Comparison of ENCODE assay signal across 32 mouse cellular contexts in genomic region chr1:130821149-130821471, GRCm38 (mm10). TPM values are rescaled to one million over a fixed set of nuclear protein-coding genes. Genes with fewer than 3 reads are reported as not detected.
A peak's percentile ranks its signal among the peaks of the same experiment; 100 is the strongest.
DNase-seq lines count a peak whose midpoint lies in the region; ATAC-seq and TF ChIP-seq lines count a peak whose summit lies in the region.
"Had no signal": no experiment of that assay in that cellular context is flagged by ENCODE, and none has a peak within 500 bp of the region (broad histone marks: within the 10 kb centered on the region; RNA-seq: fewer than 3 reads in every experiment).

No protein-coding gene starts in this region.

- H3K79me2 ChIP-seq in CH12.LX (replicated peaks; ENCODE audit: control insufficient read depth, extremely low read depth, insufficient read depth, poor library complexity, severe bottlenecking): no peaks in the 10 kb centered on the region

- dilution Hi-C loops in CH12.LX (cut with MboI; ENCODE audit: extremely low pct_ligation_motif_present, extremely low pct_unique_long_range_greater_than_20kb, low sequenced_read_pairs): no loop called here

- TF ChIP-seq EP300 in CH12.LX (IDR thresholded peaks at IDR 0.05; ENCODE audit: low read length): no peak
- no peak for TF ChIP-seq EP300 in liver, postnatal 0 days (IDR thresholded peaks at IDR 0.05; ENCODE audit: low read depth)

- no peaks in the 10 kb centered on the region for H3K9me3 ChIP-seq in CH12.LX (replicated peaks; ENCODE audit: low read length)
- no peaks in the 10 kb centered on the region for H3K9me3 ChIP-seq in intestine, postnatal 0 days (ENCODE audit: control insufficient read depth)
- H3K9me3 ChIP-seq in liver, postnatal 0 days (ENCODE audit: low read length): no peaks in the 10 kb centered on the region
- H3K9me3 ChIP-seq in hindbrain, embryonic 13.5 days: no peaks in the 10 kb centered on the region
- H3K9me3 ChIP-seq: embryonic facial prominence, embryonic 13.5 days; forebrain, embryonic 13.5 days; heart, embryonic 10.5 days; midbrain, embryonic 12.5 days had no signal

- no peaks in the 10 kb centered on the region for H3K36me3 ChIP-seq in CH12.LX (replicated peaks in 1 of 2; ENCODE audit: control insufficient read depth in 1 of 2, insufficient read depth in 1 of 2, low read length in 1 of 2)
- H3K36me3 ChIP-seq in intestine, postnatal 0 days (ENCODE audit: control insufficient read depth, insufficient read depth): no peaks in the 10 kb centered on the region
- H3K36me3 ChIP-seq in liver, postnatal 0 days (replicated peaks; ENCODE audit: insufficient read depth, low read length): no peaks in the 10 kb centered on the region
- H3K36me3 ChIP-seq in hindbrain, embryonic 13.5 days: no peaks in the 10 kb centered on the region
- H3K36me3 ChIP-seq: embryonic facial prominence, embryonic 13.5 days; heart, embryonic 10.5 days; midbrain, embryonic 12.5 days had no signal

- no peaks in the 10 kb centered on the region for H3K27me3 ChIP-seq in CH12.LX (replicated peaks)
- H3K27me3 ChIP-seq in intestine, postnatal 0 days (replicated peaks; ENCODE audit: control insufficient read depth, insufficient read depth, low read length): no peaks in the 10 kb centered on the region
- H3K27me3 ChIP-seq in liver, postnatal 0 days (ENCODE audit: insufficient read depth, low read length): no peaks in the 10 kb centered on the region
- no peaks in the 10 kb centered on the region for H3K27me3 ChIP-seq in hindbrain, embryonic 13.5 days
- H3K27me3 ChIP-seq: embryonic facial prominence, embryonic 13.5 days; forebrain, embryonic 13.5 days; midbrain, embryonic 12.5 days had no signal

- no peak for TF ChIP-seq CTCF in CH12.LX (conservative IDR thresholded peaks at IDR 0.05 in 1 of 2, IDR thresholded peaks at IDR 0.05 in 1 of 2; ENCODE audit: low read depth in 2 of 2, low read length in 2 of 2)
- TF ChIP-seq CTCF in intestine, postnatal 0 days (IDR thresholded peaks at IDR 0.05; ENCODE audit: low read depth): no peak
- no peak for TF ChIP-seq CTCF in liver, postnatal 0 days (IDR thresholded peaks at IDR 0.05; ENCODE audit: low read depth)

- in situ Hi-C loops in CH12.LX (cut with MboI; ENCODE audit: low pct_ligation_motif_present, low pct_unique_long_range_greater_than_20kb, low sequenced_read_pairs): no loop called here

- no peak for TF ChIP-seq POLR2A in CH12.LX (IDR thresholded peaks at IDR 0.05; ENCODE audit: low read depth, low read length)

- 0 out of 2 replicates have a peak overlapping the region, but pooled peaks have one; percentile 80 for H3K4me2 ChIP-seq in CH12.LX (ENCODE audit: insufficient read depth, low read depth, poor library complexity, severe bottlenecking)
- H3K4me2 ChIP-seq in intestine, postnatal 0 days (replicated peaks; ENCODE audit: low read depth): no peak overlapping the region
- H3K4me2 ChIP-seq in liver, postnatal 0 days (ENCODE audit: low read depth, low read length): no peak overlapping the region
- no peak overlapping the region for H3K4me2 ChIP-seq in hindbrain, embryonic 13.5 days
- H3K4me2 ChIP-seq: embryonic facial prominence, embryonic 13.5 days; forebrain, embryonic 13.5 days; midbrain, embryonic 12.5 days had no signal

- H3K9ac ChIP-seq in CH12.LX (ENCODE audit: insufficient read depth, low read depth): no peak overlapping the region
- no peak overlapping the region for H3K9ac ChIP-seq in intestine, postnatal 0 days (ENCODE audit: low read depth, low read length)
- no peak overlapping the region for H3K9ac ChIP-seq in liver, postnatal 0 days (replicated peaks)
- H3K9ac ChIP-seq in hindbrain, embryonic 13.5 days: no peak overlapping the region
- H3K9ac ChIP-seq: embryonic facial prominence, embryonic 13.5 days; forebrain, embryonic 13.5 days; midbrain, embryonic 12.5 days had no signal

- no peak for TF ChIP-seq RAD21 in CH12.LX (IDR thresholded peaks at IDR 0.05; ENCODE audit: low read depth, low read length)

- no peak overlapping the region for H3K4me3 ChIP-seq in CH12.LX (replicated peaks in 1 of 3; ENCODE audit: low read depth in 2 of 3, low read length in 2 of 3, poor library complexity in 1 of 3)
- no peak overlapping the region for H3K4me3 ChIP-seq in intestine, postnatal 0 days (ENCODE audit: low read depth, low read length)
- no peak overlapping the region for H3K4me3 ChIP-seq in liver, postnatal 0 days (ENCODE audit: low read depth, low read length)
- no peak overlapping the region for H3K4me3 ChIP-seq in hindbrain, embryonic 13.5 days
- H3K4me3 ChIP-seq: embryonic facial prominence, embryonic 13.5 days; erythroblast, embryonic 14.5 days; forebrain, embryonic 13.5 days; gastrocnemius, adult 2 months; heart, embryonic 10.5 days; left cerebral cortex, adult 2 months; midbrain, embryonic 12.5 days had no signal

- peak overlapping the region; percentile 57 for H3K27ac ChIP-seq in CH12.LX (ENCODE audit: insufficient read depth, low read depth)
- H3K27ac ChIP-seq in intestine, postnatal 0 days (ENCODE audit: low read depth, low read length): peak overlapping the region; percentile 36; the same call in 1 of the 2 replicates
- H3K27ac ChIP-seq in liver, postnatal 0 days (ENCODE audit: low read depth): peak overlapping the region; percentile 87
- H3K27ac ChIP-seq in hindbrain, embryonic 13.5 days: no peak overlapping the region
- H3K27ac ChIP-seq: embryonic facial prominence, embryonic 13.5 days; forebrain, embryonic 13.5 days; gastrocnemius, adult 2 months; heart, embryonic 10.5 days; left cerebral cortex, adult 2 months; macrophage; midbrain, embryonic 12.5 days had no signal

- DNase-seq in A20 (ENCODE audit: low read depth, low spot score): peak; percentile 67
- peak; percentile 31 for DNase-seq in CH12.LX (ENCODE audit: extremely low read depth)
- DNase-seq in liver, postnatal 0 days: no peak
- DNase-seq in heart, postnatal 4 days: no peak
- no peak for DNase-seq in ovary, postnatal 10 days (ENCODE audit: low spot score)
- DNase-seq in adrenal gland, adult 2 months: no peak
- DNase-seq: cerebellum, adult 18-20 months; cerebellum, postnatal 25 days; embryo, embryonic 11 days; gastrocnemius, adult 2 months; layer of hippocampus, adult 9-11 months; right cerebral cortex, postnatal 25 days; thymus, postnatal 14 days had no signal

- H3K4me1 ChIP-seq in CH12.LX (ENCODE audit: control insufficient read depth in 1 of 2, insufficient read depth in 2 of 2): peaks cover 25 to 73% of the 10 kb centered on the region in 2 experiments
- H3K4me1 ChIP-seq in intestine, postnatal 0 days (replicated peaks; ENCODE audit: control insufficient read depth, insufficient read depth, low read length): 0 out of 2 replicates have a peak, but pooled peaks cover 9% of the 10 kb centered on the region
- H3K4me1 ChIP-seq in liver, postnatal 0 days (ENCODE audit: insufficient read depth): peaks cover 13% of the 10 kb centered on the region
- no peaks in the 10 kb centered on the region for H3K4me1 ChIP-seq in hindbrain, embryonic 13.5 days (replicated peaks)
- H3K4me1 ChIP-seq: embryonic facial prominence, embryonic 13.5 days; forebrain, embryonic 13.5 days; heart, embryonic 10.5 days; midbrain, embryonic 12.5 days had no signal

- no peak; the same call in 1 of the 2 replicates for ATAC-seq in intestine, postnatal 0 days
- no peak for ATAC-seq in liver, postnatal 0 days
- no peak for ATAC-seq in hindbrain, embryonic 13.5 days (ENCODE audit: low FRiP score)
- ATAC-seq: forebrain, embryonic 13.5 days; hindbrain, embryonic 16.5 days had no signal

- 60% methylated on average over 2 of the region's 2 CpGs for WGBS in intestine, postnatal 0 days
- 57% methylated on average over 2 of the region's 2 CpGs for WGBS in liver, postnatal 0 days (ENCODE audit: insufficient replicate concordance)
- WGBS in hindbrain, embryonic 13.5 days: 90% methylated on average over 2 of the region's 2 CpGs

TF ChIP-seq in CH12.LX, 34 proteins besides CTCF, POLR2A, EP300 and RAD21:
- TF ChIP-seq BHLHE40 (IDR thresholded peaks at IDR 0.05; ENCODE audit: low read depth, low read length): peak; percentile 61; the same call in 1 of the 2 replicates
- TF ChIP-seq NRF1 (IDR thresholded peaks at IDR 0.05; ENCODE audit: low read depth, low read length): 0 out of 2 replicates have a peak, but pooled peaks have one; percentile 14
- TF ChIP-seq USF1 (IDR thresholded peaks at IDR 0.05; ENCODE audit: low read depth, low read length): no peak
- no peak for TF ChIP-seq CHD2 (IDR thresholded peaks at IDR 0.05; ENCODE audit: low read length)

RNA-seq across cellular contexts. Expression of gene Pigr, which starts 5.4 kb away (rescaled TPM):
- total RNA-seq in CH12.LX (2012; rRNA removed) (0.04 TPM in 1 of 2 replicates, not detected in the other), CH12.LX (2014; rRNA removed) (not detected in 2 replicates)
- 0.19 and 0.21 TPM in 2 replicates for polyA plus RNA-seq in CH12.LX (2012; ENCODE audit: insufficient read length, low read depth)
- 14.0 and 15.1 TPM in 2 replicates for polyA plus RNA-seq in intestine, postnatal 0 days (2015; fragmentation: Nextera tagmentation; extraction: Ambion mirVana)
- 1.2 TPM in 2 replicates for polyA plus RNA-seq in liver, postnatal 0 days (2015; fragmentation: Nextera tagmentation; extraction: Ambion mirVana)
- total RNA-seq in heart, postnatal 4 days (2021): not detected
- polyA plus RNA-seq in hindbrain, embryonic 13.5 days (2015; fragmentation: Nextera tagmentation; extraction: Ambion mirVana): not detected in 2 replicates
- 1 to 10 TPM in 1 of 2 experiments, under 1 TPM in 1; 0.14 to 3.2 TPM for total RNA-seq in adrenal gland, adult 2 months (2021)
- polyA plus RNA-seq in adrenal gland, adult 2 months (2012; rRNA removed): 0.07 TPM in 2 replicates
- total RNA-seq: gastrocnemius, adult 2 months; hematopoietic stem cell, adult 5-6 weeks; left cerebral cortex, postnatal 36 days had no signal
- polyA plus RNA-seq: embryonic facial prominence, embryonic 13.5 days; forebrain, embryonic 13.5 days; heart, embryonic 10.5 days; hindbrain, embryonic 16.5 days; kidney, embryonic 16.5 days; macrophage; midbrain, embryonic 12.5 days; neural tube, embryonic 11.5 days had no signal

RNA-seq across cellular contexts. Expression of gene Fcamr, which starts 20.4 kb away (rescaled TPM):
- total RNA-seq in CH12.LX (2012; rRNA removed): 0.08 and 0.17 TPM in 2 replicates
- total RNA-seq in CH12.LX (2014; rRNA removed): not detected in 2 replicates
- polyA plus RNA-seq in CH12.LX (2012; ENCODE audit: insufficient read length, low read depth): 0.74 and 1.7 TPM in 2 replicates
- polyA plus RNA-seq in intestine, postnatal 0 days (2015; fragmentation: Nextera tagmentation; extraction: Ambion mirVana): 0.17 TPM in 1 of 2 replicates, not detected in the other
- not detected in 2 replicates for polyA plus RNA-seq in liver, postnatal 0 days (2015; fragmentation: Nextera tagmentation; extraction: Ambion mirVana)
- under 1 TPM; 0.38 to 0.76 TPM for total RNA-seq in heart, postnatal 4 days (2021)
- not detected in 2 replicates for polyA plus RNA-seq in hindbrain, embryonic 13.5 days (2015; fragmentation: Nextera tagmentation; extraction: Ambion mirVana)
- under 1 TPM in 1 of 2 experiments, not detected in 1; 0.17 TPM for total RNA-seq in adrenal gland, adult 2 months (2021)
- polyA plus RNA-seq in adrenal gland, adult 2 months (2012; rRNA removed): not detected in 2 replicates
- total RNA-seq: adrenal gland, postnatal 4 days; gastrocnemius, postnatal 4 days; hematopoietic stem cell, adult 5-6 weeks; left cerebral cortex, adult 2 months; left cerebral cortex, postnatal 36 days had no signal
- polyA plus RNA-seq: embryonic facial prominence, embryonic 13.5 days; erythroblast, embryonic 14.5 days; forebrain, embryonic 13.5 days; heart, embryonic 10.5 days; heart, embryonic 16.5 days; hindbrain, embryonic 16.5 days; kidney, embryonic 16.5 days; lung, embryonic 16.5 days; macrophage; midbrain, embryonic 12.5 days; neural tube, embryonic 11.5 days had no signal

RNA-seq across cellular contexts. Expression of gene Fcmr, which starts 44.4 kb away (rescaled TPM):
- total RNA-seq in CH12.LX (2012; rRNA removed) (0.21 and 0.46 TPM in 2 replicates), CH12.LX (2014; rRNA removed) (0.39 and 0.56 TPM in 2 replicates)
- 0.76 and 0.96 TPM in 2 replicates for polyA plus RNA-seq in CH12.LX (2012; ENCODE audit: insufficient read length, low read depth)
- polyA plus RNA-seq in intestine, postnatal 0 days (2015; fragmentation: Nextera tagmentation; extraction: Ambion mirVana): 0.52 and 2.0 TPM in 2 replicates
- polyA plus RNA-seq in liver, postnatal 0 days (2015; fragmentation: Nextera tagmentation; extraction: Ambion mirVana): 1.00 and 1.1 TPM in 2 replicates
- total RNA-seq in heart, postnatal 4 days (2021): 1 to 10 TPM in 1 of 2 experiments, under 1 TPM in 1; 0.63 to 1.2 TPM
- 0.51 TPM in 1 of 2 replicates, not detected in the other for polyA plus RNA-seq in hindbrain, embryonic 13.5 days (2015; fragmentation: Nextera tagmentation; extraction: Ambion mirVana)
- total RNA-seq in adrenal gland, adult 2 months (2021): 1 to 10 TPM in 1 of 2 experiments, not detected in 1; 1.0 TPM
- 0.41 and 1.4 TPM in 2 replicates for polyA plus RNA-seq in adrenal gland, adult 2 months (2012; rRNA removed)
- total RNA-seq: gastrocnemius, adult 2 months; hematopoietic stem cell, adult 5-6 weeks; left cerebral cortex, adult 2 months had no signal
- polyA plus RNA-seq: embryonic facial prominence, embryonic 13.5 days; erythroblast, embryonic 14.5 days; forebrain, embryonic 13.5 days; limb, embryonic 14.5 days; neural tube, embryonic 11.5 days had no signal

Comparison
In these comparisons a context has a peak if more than half of its experiments do, and no peak if none do; other contexts are left out.
1. DNase-seq: peak in A20 (single experiment) and CH12.LX (single experiment); none in liver, postnatal 0 days (single experiment), heart, postnatal 4 days (single experiment), ovary, postnatal 10 days (single experiment) and adrenal gland, adult 2 months (single experiment).